Mouse (Mus musculus): ENCODE measurements around the gene Shc2.

- TF ChIP-seq POLR2A (IDR thresholded peaks at IDR 0.05; ENCODE audit: insufficient read depth, low read depth, low read length): peak; percentile 89
- TF ChIP-seq CTCF (IDR thresholded peaks at IDR 0.05; ENCODE audit: insufficient read depth, low read depth, low read length): no peak
Measured at GRCm38 (mm10) chr10:79681591-79682245, 44.0 kb upstream of the Shc2 start, which contains the start of gene Cdc34.
